Mouse (Mus musculus) cerebellum, adult 11 months (tissue): ENCODE measurements at regions not wholly inside any gene's neighbourhood (a gene's known extent, or its start where the extent isn't known, plus 50 kb on each side); places are given as distances from the start of the nearest gene placed in this dataset.
"Not testable (repeated sequence)": the region's sequence is repeated elsewhere in the genome, so short reads cannot be mapped to it uniquely, and the experiment has no call there.

Source experiments
- DNase-seq: peaks from one replicate; pipeline ENCODE4 v3.0.0; 2022

- DNase-seq = no peak
Measured at GRCm38 (mm10) chr14:102790916-102791315, 191.5 kb downstream of the Kctd12 start.

- no peak for DNase-seq
Measured at GRCm38 (mm10) chr14:102782227-102782626, 200.2 kb downstream of the Kctd12 start.

- DNase-seq = peak; percentile 16
Measured at GRCm38 (mm10) chr14:102769716-102770115, 212.7 kb downstream of the Kctd12 start.

- no peak for DNase-seq
Measured at GRCm38 (mm10) chr14:102748687-102749086, 233.8 kb downstream of the Kctd12 start.

GRCm38 (mm10) chr14:102742331-102742730, 240.1 kb downstream of the Kctd12 start:
- no peak for DNase-seq

GRCm38 (mm10) chr14:102736656-102737055, 245.8 kb downstream of the Kctd12 start:
- no peak for DNase-seq

- not testable (repeated sequence) for DNase-seq
Measured at GRCm38 (mm10) chr14:102733718-102734117, 248.7 kb downstream of the Kctd12 start.

- no peak for DNase-seq
Measured at GRCm38 (mm10) chr14:102731746-102732145, 250.7 kb downstream of the Kctd12 start.

- DNase-seq = no peak
Measured at GRCm38 (mm10) chr14:102722633-102723032, 259.8 kb downstream of the Kctd12 start.

- no peak for DNase-seq
Measured at GRCm38 (mm10) chr14:102718558-102718957, 263.9 kb downstream of the Kctd12 start.

GRCm38 (mm10) chr14:102712600-102712999, 269.8 kb downstream of the Kctd12 start:
- no peak for DNase-seq

- no peak for DNase-seq
Measured at GRCm38 (mm10) chr14:102706704-102707336, 275.6 kb downstream of the Kctd12 start.

- no peak for DNase-seq
Measured at GRCm38 (mm10) chr14:102701108-102701507, 281.3 kb downstream of the Kctd12 start.

GRCm38 (mm10) chr14:102700457-102700856, 282.0 kb downstream of the Kctd12 start:
- DNase-seq = no peak

- no peak for DNase-seq
Measured at GRCm38 (mm10) chr14:102699015-102699414, 283.4 kb downstream of the Kctd12 start.

- DNase-seq = no peak
Measured at GRCm38 (mm10) chr14:102686791-102687190, 295.6 kb downstream of the Kctd12 start.

- no peak for DNase-seq
Measured at GRCm38 (mm10) chr14:102676582-102676981, 305.9 kb downstream of the Kctd12 start.

- no peak for DNase-seq
Measured at GRCm38 (mm10) chr14:102674635-102675034, 307.8 kb downstream of the Kctd12 start.

- no peak for DNase-seq
Measured at GRCm38 (mm10) chr14:102673724-102674123, 308.7 kb downstream of the Kctd12 start.

- no peak for DNase-seq
Measured at GRCm38 (mm10) chr14:102663240-102663639, 319.2 kb downstream of the Kctd12 start.

GRCm38 (mm10) chr14:102660351-102660750, 322.1 kb downstream of the Kctd12 start:
- DNase-seq = no peak

- no peak for DNase-seq
Measured at GRCm38 (mm10) chr14:102656235-102656634, 326.2 kb downstream of the Kctd12 start.

GRCm38 (mm10) chr14:102629601-102630000, 352.8 kb downstream of the Kctd12 start:
- no peak for DNase-seq

- no peak for DNase-seq
Measured at GRCm38 (mm10) chr14:102621546-102621945, 360.9 kb downstream of the Kctd12 start.

GRCm38 (mm10) chr14:102619056-102619455, 363.4 kb downstream of the Kctd12 start:
- no peak for DNase-seq
